Mouse (Mus musculus): ENCODE results near the gene Fam228b. TPM values are rescaled to one million over a fixed set of nuclear protein-coding genes. Genes with fewer than 3 reads are reported as not detected.
"Not testable (repeated sequence)": the region's sequence is repeated elsewhere in the genome, so short reads cannot be mapped to it uniquely, and the experiment has no call there.

The Fam228b gene
- polyA plus RNA-seq, 1 experiment: not detected

DNA sequence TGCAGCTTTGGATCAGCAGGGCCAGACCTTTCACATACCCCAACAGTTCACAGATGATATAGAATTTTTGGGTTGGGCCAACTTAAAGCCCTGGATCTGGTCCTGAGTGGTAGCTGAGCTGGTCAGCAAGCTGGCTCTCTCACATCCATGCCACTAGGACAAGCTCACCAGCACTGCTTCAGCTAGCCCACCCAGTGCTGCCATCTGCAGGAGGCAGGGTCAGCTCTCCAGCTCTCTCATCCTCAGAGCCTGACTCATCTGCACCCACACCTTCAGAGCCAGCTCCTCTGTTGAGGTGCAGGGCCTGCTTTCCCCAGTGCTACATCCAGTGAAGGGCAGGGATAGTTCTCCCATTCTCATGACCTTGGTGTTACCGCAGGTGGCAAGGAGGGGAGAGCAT, 24.7 kb upstream of the Fam228b start:
- TF ChIP-seq POLR2A (IDR thresholded peaks at IDR 0.05; ENCODE audit: borderline replicate concordance, control insufficient read depth, low read depth, low read length): no peak
- TF ChIP-seq CTCF (IDR thresholded peaks at IDR 0.05; ENCODE audit: control insufficient read depth, insufficient read depth, low read length): peak; percentile 42; the same call in 1 of the 2 replicates
- Histone ChIP-seq H3K4me1 (ENCODE audit: control insufficient read depth, insufficient read depth, low read length) (no peaks in the 10 kb centered on the region), H3K4me3 (replicated peaks; ENCODE audit: control insufficient read depth, low read depth, low read length) (no peak overlapping the region), H3K27ac (ENCODE audit: control insufficient read depth, insufficient read depth, low read depth, low read length, poor library complexity) (no peak overlapping the region)
- 84% methylated on average over 1 of the region's 1 CpGs for WGBS

GRCm38 (mm10) chr12:4788128-4788527, 19.1 kb upstream of the Fam228b start:
- H3K4me3 ChIP-seq (replicated peaks; ENCODE audit: control insufficient read depth, low read depth, low read length); H3K4me1 ChIP-seq (ENCODE audit: control insufficient read depth, insufficient read depth, low read length); H3K27ac ChIP-seq (ENCODE audit: control insufficient read depth, insufficient read depth, low read depth, low read length, poor library complexity): not testable (repeated sequence)
- WGBS: 90% methylated on average over 25 of the region's 25 CpGs

- Histone ChIP-seq H3K27ac (ENCODE audit: control insufficient read depth, insufficient read depth, low read depth, low read length, poor library complexity) (no peak overlapping the region), H3K4me3 (replicated peaks; ENCODE audit: control insufficient read depth, low read depth, low read length) (no peak overlapping the region), H3K4me1 (ENCODE audit: control insufficient read depth, insufficient read depth, low read length) (no peaks in the 10 kb centered on the region)
- TF ChIP-seq CTCF (IDR thresholded peaks at IDR 0.05; ENCODE audit: control insufficient read depth, insufficient read depth, low read length) (no peak), POLR2A (IDR thresholded peaks at IDR 0.05; ENCODE audit: borderline replicate concordance, control insufficient read depth, low read depth, low read length) (no peak)
- 67% methylated on average over 2 of the region's 2 CpGs for WGBS
Observed at GRCm38 (mm10) chr12:4784466-4784865, 15.4 kb upstream of the Fam228b start.

DNA sequence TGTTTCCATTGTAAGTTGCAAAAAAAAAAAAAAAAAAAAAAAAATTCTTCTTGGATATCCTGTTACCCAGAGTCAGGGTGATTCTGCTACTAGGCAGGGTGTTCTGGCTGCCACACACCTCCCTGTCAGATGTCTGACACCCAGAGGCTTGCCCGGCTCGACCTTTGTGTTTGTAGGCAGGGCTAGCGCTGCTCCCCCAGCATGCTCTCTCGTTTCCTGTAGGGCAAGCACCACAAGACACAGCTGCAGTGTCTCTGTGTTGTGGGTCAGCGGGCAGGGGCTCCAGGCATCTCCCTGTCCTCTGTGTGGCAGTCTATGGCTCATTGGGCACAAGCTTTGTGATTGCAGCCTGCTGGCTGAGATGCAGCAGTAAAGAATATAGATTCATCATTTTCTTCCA, 14.5 kb upstream of the Fam228b start:
- Histone ChIP-seq H3K27ac (ENCODE audit: control insufficient read depth, insufficient read depth, low read depth, low read length, poor library complexity) (no peak overlapping the region), H3K4me3 (replicated peaks; ENCODE audit: control insufficient read depth, low read depth, low read length) (no peak overlapping the region), H3K4me1 (ENCODE audit: control insufficient read depth, insufficient read depth, low read length) (no peaks in the 10 kb centered on the region)
- TF ChIP-seq CTCF (IDR thresholded peaks at IDR 0.05; ENCODE audit: control insufficient read depth, insufficient read depth, low read length): no peak
- no peak for TF ChIP-seq POLR2A (IDR thresholded peaks at IDR 0.05; ENCODE audit: borderline replicate concordance, control insufficient read depth, low read depth, low read length)
- 63% methylated on average over 5 of the region's 5 CpGs for WGBS

GRCm38 (mm10) chr12:4781725-4782404, 12.8 kb upstream of the Fam228b start:
- not testable (repeated sequence) for H3K4me1 ChIP-seq (ENCODE audit: control insufficient read depth, insufficient read depth, low read length); H3K27ac ChIP-seq (ENCODE audit: control insufficient read depth, insufficient read depth, low read depth, low read length, poor library complexity); H3K4me3 ChIP-seq (replicated peaks; ENCODE audit: control insufficient read depth, low read depth, low read length)
- 76% methylated on average over 9 of the region's 9 CpGs for WGBS

DNA sequence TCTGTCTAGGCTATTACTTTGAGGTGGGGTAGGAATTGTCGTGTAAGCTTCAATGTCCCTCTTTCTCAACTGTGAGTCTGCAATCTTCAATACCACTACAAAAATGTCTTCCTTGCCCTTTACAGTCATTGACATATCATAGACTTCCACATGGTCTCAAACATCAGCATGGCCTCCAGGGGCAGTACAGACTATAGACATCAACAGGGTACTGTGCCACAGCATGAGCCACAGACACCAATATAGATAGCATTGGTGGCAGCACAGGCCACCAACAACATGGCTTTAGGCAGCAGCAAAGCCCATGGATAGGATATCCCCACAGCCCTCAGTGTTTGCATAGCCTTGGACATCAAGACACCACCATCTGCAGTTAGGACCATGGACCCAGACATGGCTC, 12.2 kb upstream of the Fam228b start:
- Histone ChIP-seq H3K4me1 (ENCODE audit: control insufficient read depth, insufficient read depth, low read length) (no peaks in the 10 kb centered on the region), H3K27ac (ENCODE audit: control insufficient read depth, insufficient read depth, low read depth, low read length, poor library complexity) (no peak overlapping the region)
- 71% methylated on average over 1 of the region's 1 CpGs for WGBS

GRCm38 (mm10) chr12:4780245-4780644, 11.2 kb upstream of the Fam228b start:
- Histone ChIP-seq H3K27ac (ENCODE audit: control insufficient read depth, insufficient read depth, low read depth, low read length, poor library complexity) (no peak overlapping the region), H3K4me1 (ENCODE audit: control insufficient read depth, insufficient read depth, low read length) (no peaks in the 10 kb centered on the region), H3K4me3 (replicated peaks; ENCODE audit: control insufficient read depth, low read depth, low read length) (no peak overlapping the region)
- TF ChIP-seq POLR2A (IDR thresholded peaks at IDR 0.05; ENCODE audit: borderline replicate concordance, control insufficient read depth, low read depth, low read length) (no peak), CTCF (IDR thresholded peaks at IDR 0.05; ENCODE audit: control insufficient read depth, insufficient read depth, low read length) (no peak)
- WGBS: 70% methylated on average over 2 of the region's 2 CpGs

More for the DNA sequence above, 12.2 kb upstream of the Fam228b start:
- TF ChIP-seq POLR2A (IDR thresholded peaks at IDR 0.05; ENCODE audit: borderline replicate concordance, control insufficient read depth, low read depth, low read length) (no peak), CTCF (IDR thresholded peaks at IDR 0.05; ENCODE audit: control insufficient read depth, insufficient read depth, low read length) (no peak)
- H3K4me3 ChIP-seq (replicated peaks; ENCODE audit: control insufficient read depth, low read depth, low read length): no peak overlapping the region

DNA sequence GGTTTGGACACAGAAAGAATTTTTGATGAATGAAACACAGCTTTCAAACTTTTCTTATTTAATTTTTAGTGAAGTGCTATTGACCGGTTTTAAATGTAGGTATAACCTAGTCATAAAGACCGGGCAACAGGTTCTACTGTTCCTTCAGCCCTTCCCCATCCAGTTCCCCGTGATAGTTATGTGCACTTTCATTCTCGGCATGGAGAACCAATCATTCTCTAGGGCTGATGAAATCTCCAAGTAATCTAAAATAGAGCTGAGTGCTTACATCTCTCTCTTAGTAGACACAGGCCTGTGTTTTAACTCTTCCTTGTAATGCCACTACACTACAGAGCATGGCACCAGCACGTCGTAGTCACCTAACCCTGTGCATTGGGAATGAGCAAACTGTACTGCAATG, 8.7 kb upstream of the Fam228b start:
- TF ChIP-seq POLR2A (IDR thresholded peaks at IDR 0.05; ENCODE audit: borderline replicate concordance, control insufficient read depth, low read depth, low read length): no peak
- TF ChIP-seq CTCF (IDR thresholded peaks at IDR 0.05; ENCODE audit: control insufficient read depth, insufficient read depth, low read length): no peak
- Histone ChIP-seq H3K27ac (ENCODE audit: control insufficient read depth, insufficient read depth, low read depth, low read length, poor library complexity) (no peak overlapping the region), H3K4me1 (ENCODE audit: control insufficient read depth, insufficient read depth, low read length) (no peaks in the 10 kb centered on the region), H3K4me3 (replicated peaks; ENCODE audit: control insufficient read depth, low read depth, low read length) (no peak overlapping the region)
- 82% methylated on average over 6 of the region's 6 CpGs for WGBS

DNA sequence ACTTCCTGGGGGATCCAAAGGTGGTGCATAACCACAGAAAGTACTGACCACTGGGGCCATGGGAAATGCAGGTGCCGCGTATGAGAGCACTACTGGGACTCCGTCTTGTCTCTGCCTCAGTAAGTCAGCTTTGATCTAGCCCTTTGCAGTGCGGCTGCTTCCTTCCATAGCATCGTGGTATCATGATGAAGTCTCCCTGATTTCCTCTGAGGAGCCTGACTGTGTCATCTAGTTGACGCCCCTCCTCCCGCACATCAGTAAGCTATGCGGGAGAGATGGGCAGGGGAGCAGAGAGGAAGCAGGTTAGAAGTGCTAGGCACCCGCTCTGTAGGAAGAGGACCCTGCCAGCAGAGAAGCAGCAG, 6.5 kb upstream of the Fam228b start:
- H3K27ac ChIP-seq (ENCODE audit: control insufficient read depth, insufficient read depth, low read depth, low read length, poor library complexity): no peak overlapping the region
- no peak overlapping the region for H3K4me3 ChIP-seq (replicated peaks; ENCODE audit: control insufficient read depth, low read depth, low read length)
- WGBS: 61% methylated on average over 9 of the region's 9 CpGs
- H3K4me1 ChIP-seq (ENCODE audit: control insufficient read depth, insufficient read depth, low read length): no peaks in the 10 kb centered on the region
- TF ChIP-seq CTCF (IDR thresholded peaks at IDR 0.05; ENCODE audit: control insufficient read depth, insufficient read depth, low read length): no peak
- no peak for TF ChIP-seq POLR2A (IDR thresholded peaks at IDR 0.05; ENCODE audit: borderline replicate concordance, control insufficient read depth, low read depth, low read length)

Measured in bone marrow, adult 2 months (tissue).